Mouse (Mus musculus): ENCODE measurements around the gene Gm20388.

DNA sequence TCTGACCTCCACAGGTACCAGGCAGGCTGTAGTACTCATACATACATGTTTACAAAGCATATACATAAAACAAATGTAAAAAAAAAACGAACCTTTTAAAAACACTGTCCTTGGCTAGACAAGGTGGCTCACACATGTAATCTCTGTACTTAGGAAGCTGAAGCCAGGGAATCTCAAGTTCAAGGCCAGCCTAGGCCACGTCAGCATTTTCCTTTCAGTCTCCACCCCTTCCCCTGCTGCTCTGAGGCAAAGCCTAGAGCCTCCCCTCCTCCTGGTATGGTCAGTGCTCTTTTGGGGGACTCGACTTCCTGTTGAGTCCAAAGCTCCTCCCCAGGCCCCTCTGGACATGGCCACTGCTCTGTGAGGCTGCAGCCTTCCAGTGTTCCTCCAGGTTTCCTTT is 3476.4 kb downstream of the Gm20388 start:
- TF ChIP-seq CTCF (IDR thresholded peaks at IDR 0.05; ENCODE audit: low read depth, low read length), result no peak
- TF ChIP-seq TAL1 (conservative IDR thresholded peaks at IDR 0.05; ENCODE audit: low read depth, low read length), result no peak
- no peak for TF ChIP-seq GATA2 (IDR thresholded peaks at IDR 0.05; ENCODE audit: borderline replicate concordance, low read depth, low read length)
- TF ChIP-seq GATA1 (IDR thresholded peaks at IDR 0.05; ENCODE audit: borderline replicate concordance, low read length), result no peak
- no peak for TF ChIP-seq POLR2AphosphoS5 (IDR thresholded peaks at IDR 0.05; ENCODE audit: insufficient replicate concordance, low read depth, low read length)

Data from G1E (cell line).